Mouse (Mus musculus) neural tube, embryonic 15.5 days (tissue): ENCODE measurements around the gene Spg11. TPM values are rescaled to one million over a fixed set of nuclear protein-coding genes. Genes with fewer than 3 reads are reported as not detected.
"Not testable (repeated sequence)": the region's sequence is repeated elsewhere in the genome, so short reads cannot be mapped to it uniquely, and the experiment has no call there.

Source experiments
- ATAC-seq: fragments of 200-750 bp; cut with Nextera tagmentation; 2 replicates; pipeline ENCODE4 v1.8.0; 2017; ENCODE audit warnings: mild to moderate bottlenecking, moderate TSS enrichment, moderate library complexity; ENCODE audit not compliant: low FRiP score
- H3K27ac ChIP-seq: fragments of 300-500 bp; sonication (generic); replicated peaks from 2 replicates; pipeline ENCODE4 v1.5.1; 2015; ENCODE audit warnings: mild to moderate bottlenecking, inconsistent platforms
- H3K27me3 ChIP-seq: fragments of 300-500 bp; sonication (generic); replicated peaks from 2 replicates; pipeline ENCODE4 v1.6.1; 2015; ENCODE audit warnings: inconsistent platforms
- H3K36me3 ChIP-seq: fragments of 300-500 bp; sonication (generic); 2 replicates; pipeline ENCODE4 v1.6.1; 2015; ENCODE audit warnings: inconsistent platforms
- H3K4me1 ChIP-seq: fragments of 300-500 bp; sonication (generic); 2 replicates; pipeline ENCODE4 v1.6.1; 2015; ENCODE audit warnings: inconsistent platforms
- H3K4me2 ChIP-seq: fragments of 300-500 bp; sonication (generic); 2 replicates; pipeline ENCODE4 v1.6.1; 2015; ENCODE audit warnings: inconsistent platforms, mild to moderate bottlenecking, moderate library complexity
- H3K4me3 ChIP-seq: fragments of 300-500 bp; sonication (generic); replicated peaks from 2 replicates; pipeline ENCODE4 v1.5.1; 2015; ENCODE audit warnings: mild to moderate bottlenecking, inconsistent platforms
- H3K9ac ChIP-seq: fragments of 300-500 bp; sonication (generic); replicated peaks from 2 replicates; pipeline ENCODE4 v1.6.1; 2015; ENCODE audit warnings: mild to moderate bottlenecking, inconsistent platforms
- H3K9me3 ChIP-seq: fragments of 300-500 bp; sonication (generic); replicated peaks from 2 replicates; pipeline ENCODE4 v1.6.1; 2016; ENCODE audit warnings: inconsistent platforms
- WGBS: fragments of 180-500 bp; shearing (Covaris S2); methylation state at CpG from one replicate; pipeline ENCODE4 v1.1.7; 2015; ENCODE audit warnings: mixed read lengths; 5-methylcytosine and 5-hydroxymethylcytosine counted together
- polyA plus RNA-seq: library from polyadenylated mRNA; unstranded; fragments of >200 nt; fragmentation: Nextera tagmentation; extraction: Ambion mirVana; gene quantifications from 2 replicates; pipeline ENCODE4 v1.2.1, GENCODE M21; 2015

Spg11 gene
- polyA plus RNA-seq, 1 experiment from 2014 or later, result 5.8 TPM

DNA sequence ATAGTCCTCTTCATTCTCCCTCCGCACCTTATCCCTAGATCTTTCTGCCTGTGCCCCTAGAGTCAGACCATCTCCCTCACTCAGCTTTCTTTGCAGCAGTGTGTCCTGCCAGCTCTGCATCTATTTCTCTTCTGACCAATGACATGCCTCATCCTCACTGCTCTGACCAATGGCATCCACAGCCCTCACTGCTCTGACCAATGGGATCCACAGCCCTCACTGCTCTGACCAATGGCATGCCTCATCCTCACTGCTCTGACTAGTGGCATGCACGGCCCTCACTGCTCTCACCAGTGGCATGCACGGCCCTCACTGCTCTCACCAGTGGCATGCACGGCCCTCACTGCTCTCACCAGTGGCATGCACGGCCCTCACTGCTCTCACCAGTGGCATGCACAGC, 20.5 kb downstream of the Spg11 start:
- H3K36me3 ChIP-seq, result peaks cover 86% of the 10 kb centered on the region
- not testable (repeated sequence) for H3K27ac ChIP-seq, H3K4me1 ChIP-seq, H3K4me3 ChIP-seq, H3K27me3 ChIP-seq, H3K9ac ChIP-seq, ATAC-seq, H3K9me3 ChIP-seq, H3K4me2 ChIP-seq
- 87% methylated on average over 5 of the region's 5 CpGs for WGBS

DNA sequence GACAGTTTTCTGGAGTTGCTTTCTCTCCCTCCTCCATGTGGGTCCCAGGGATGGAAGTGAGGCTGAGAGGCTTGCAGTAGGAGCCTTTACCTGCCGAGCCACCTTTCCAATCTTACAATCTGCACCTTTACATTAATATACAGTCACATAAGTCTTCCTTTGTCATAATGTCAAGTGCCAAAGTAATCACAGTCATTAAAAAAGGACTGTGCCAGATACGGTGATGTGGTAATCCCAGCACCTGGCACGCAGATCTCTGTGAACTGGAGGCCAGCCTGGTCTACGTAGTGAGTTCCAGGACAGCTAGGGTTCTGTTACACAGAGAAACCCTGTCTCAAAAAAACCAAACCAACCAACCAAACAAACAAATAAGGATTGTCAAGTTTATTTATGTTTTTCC, 24.3 kb downstream of the Spg11 start:
- no peak overlapping the region for H3K4me3 ChIP-seq
- no peak for ATAC-seq
- peaks cover 86% of the 10 kb centered on the region for H3K36me3 ChIP-seq
- H3K27me3 ChIP-seq, result no peaks in the 10 kb centered on the region
- no peak overlapping the region for H3K4me2 ChIP-seq
- no peak overlapping the region for H3K27ac ChIP-seq
- no peaks in the 10 kb centered on the region for H3K4me1 ChIP-seq
- H3K9ac ChIP-seq, result no peak overlapping the region
- no peaks in the 10 kb centered on the region for H3K9me3 ChIP-seq
- 91% methylated on average over 4 of the region's 4 CpGs for WGBS

DNA sequence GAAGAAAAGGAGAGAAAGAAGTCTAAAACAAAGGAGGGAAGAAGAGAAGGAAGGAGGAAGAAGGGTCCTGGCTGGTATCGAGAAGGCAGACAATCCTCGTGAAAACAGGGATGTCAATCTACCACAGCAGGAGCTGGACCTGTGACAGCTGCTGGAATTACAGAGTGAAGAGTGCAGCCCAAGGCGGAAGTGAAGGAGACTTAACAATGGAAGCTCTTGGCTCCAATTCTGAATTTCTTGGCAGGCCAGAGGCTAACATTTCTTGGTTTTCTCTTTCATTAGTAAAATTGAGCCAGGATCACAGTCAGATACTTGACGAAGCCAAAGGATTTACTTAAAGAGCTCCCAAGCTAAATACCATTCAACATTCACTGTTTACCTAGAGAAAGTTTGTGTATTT, 31.7 kb downstream of the Spg11 start:
- 72% methylated on average over 4 of the region's 4 CpGs for WGBS
- H3K27ac ChIP-seq, result no peak overlapping the region
- H3K36me3 ChIP-seq, result peaks cover 77% of the 10 kb centered on the region
- no peaks in the 10 kb centered on the region for H3K27me3 ChIP-seq
- no peak overlapping the region for H3K4me2 ChIP-seq
- no peak overlapping the region for H3K9ac ChIP-seq
- H3K4me3 ChIP-seq, result no peak overlapping the region
- no peaks in the 10 kb centered on the region for H3K4me1 ChIP-seq
- no peak for ATAC-seq
- H3K9me3 ChIP-seq, result no peaks in the 10 kb centered on the region

DNA sequence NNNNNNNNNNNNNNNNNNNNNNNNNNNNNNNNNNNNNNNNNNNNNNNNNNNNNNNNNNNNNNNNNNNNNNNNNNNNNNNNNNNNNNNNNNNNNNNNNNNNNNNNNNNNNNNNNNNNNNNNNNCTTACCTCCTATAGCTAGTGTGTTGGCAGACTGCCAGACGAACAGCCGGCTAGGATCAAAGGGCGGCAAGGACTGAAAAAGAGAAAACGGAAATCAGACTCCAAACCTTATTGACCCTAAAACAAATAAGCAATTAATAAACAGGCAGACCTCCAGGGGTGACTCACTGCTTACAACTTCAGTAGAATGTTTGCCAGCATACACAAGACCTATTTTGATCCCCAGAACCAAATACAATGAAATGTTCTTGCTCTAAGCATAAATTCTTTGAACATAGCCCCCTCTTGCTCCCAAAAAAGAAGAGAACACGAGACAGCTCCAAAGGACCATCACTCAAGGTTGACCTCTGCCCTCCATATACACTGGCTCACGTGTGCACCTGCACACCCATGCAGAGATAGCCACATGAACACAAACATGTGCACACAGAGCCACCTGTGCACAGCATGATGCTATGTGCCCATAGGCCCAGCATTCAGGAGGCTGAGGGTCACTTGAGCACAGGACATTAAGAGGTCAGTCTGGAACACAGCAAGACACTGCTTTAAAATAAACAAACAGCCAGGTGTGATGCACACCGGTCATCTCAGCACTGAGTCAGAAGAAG, 36.3 kb downstream of the Spg11 start:
- H3K9me3 ChIP-seq, result no peaks in the 10 kb centered on the region
- ATAC-seq, result no peak
- no peak overlapping the region for H3K4me2 ChIP-seq
- no peaks in the 10 kb centered on the region for H3K27me3 ChIP-seq
- H3K36me3 ChIP-seq, result peaks cover 75% of the 10 kb centered on the region
- no peak overlapping the region for H3K27ac ChIP-seq
- H3K4me1 ChIP-seq, result no peaks in the 10 kb centered on the region
- no peak overlapping the region for H3K9ac ChIP-seq
- 46% methylated on average over 7 of the region's 7 CpGs for WGBS
- no peak overlapping the region for H3K4me3 ChIP-seq

DNA sequence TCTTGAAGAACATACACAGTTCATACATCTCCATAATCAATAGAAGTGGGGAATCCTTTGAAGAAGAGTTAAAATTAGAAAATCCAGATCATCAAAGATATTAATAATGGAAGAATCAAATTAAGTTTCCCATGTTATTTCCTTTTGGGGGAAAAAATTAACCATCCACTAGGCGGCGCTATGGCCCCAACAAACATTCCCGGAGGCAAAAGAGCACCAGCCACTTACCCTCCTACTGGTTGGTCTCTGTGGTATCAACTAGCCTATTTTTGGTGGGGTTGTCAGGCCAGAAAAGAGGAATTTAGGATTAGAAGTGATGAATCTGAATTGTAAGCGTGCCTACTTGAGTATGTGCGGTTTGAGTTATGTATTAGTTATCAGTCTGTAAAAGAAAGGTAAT, 48.3 kb downstream of the Spg11 start:
- Histone ChIP-seq H3K9ac (no peak overlapping the region), H3K36me3 (peaks cover 51% of the 10 kb centered on the region), H3K4me2 (no peak overlapping the region), H3K4me1 (no peaks in the 10 kb centered on the region), H3K27me3 (no peaks in the 10 kb centered on the region), H3K9me3 (no peaks in the 10 kb centered on the region), H3K27ac (no peak overlapping the region), H3K4me3 (no peak overlapping the region)
- WGBS, result 39% methylated on average over 5 of the region's 5 CpGs
- ATAC-seq, result no peak

DNA sequence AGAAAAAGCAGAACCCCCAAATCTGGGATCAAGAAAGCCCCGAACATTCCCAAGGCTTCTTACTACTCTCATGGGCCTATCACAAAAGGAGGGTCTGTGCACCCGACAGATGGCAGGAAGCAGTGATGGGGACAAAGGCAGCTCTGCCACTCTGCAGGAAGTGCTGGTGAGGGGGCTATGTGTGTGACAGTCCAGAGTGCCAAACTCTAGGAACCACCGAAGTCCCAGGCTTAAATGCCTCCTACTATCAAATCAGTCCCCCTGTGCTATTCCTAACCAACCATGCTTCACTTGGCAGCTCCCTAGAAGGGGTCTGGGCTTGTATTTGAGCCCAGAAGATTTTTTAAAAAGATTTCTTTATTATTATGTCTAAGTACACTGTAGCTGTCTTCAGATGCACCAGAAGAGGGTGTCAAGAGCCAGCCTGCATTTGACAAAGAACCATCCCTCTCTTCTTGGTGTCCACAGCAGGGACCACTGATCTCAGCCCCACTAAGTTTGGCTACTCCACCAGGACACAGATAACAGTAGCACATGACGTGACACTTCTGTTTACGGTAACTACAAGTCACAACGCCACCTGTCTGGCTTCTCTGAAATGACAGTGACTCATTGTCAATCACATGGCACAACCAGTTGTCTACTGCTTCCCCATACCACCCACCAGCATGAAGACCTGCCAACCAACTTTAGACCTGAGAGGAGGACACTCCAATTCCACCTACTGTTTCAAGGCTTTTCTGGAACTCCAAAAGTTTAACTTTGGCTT, 48.9 kb downstream of the Spg11 start:
- H3K36me3 ChIP-seq, result peaks cover 52% of the 10 kb centered on the region
- 91% methylated on average over 6 of the region's 6 CpGs for WGBS

DNA sequence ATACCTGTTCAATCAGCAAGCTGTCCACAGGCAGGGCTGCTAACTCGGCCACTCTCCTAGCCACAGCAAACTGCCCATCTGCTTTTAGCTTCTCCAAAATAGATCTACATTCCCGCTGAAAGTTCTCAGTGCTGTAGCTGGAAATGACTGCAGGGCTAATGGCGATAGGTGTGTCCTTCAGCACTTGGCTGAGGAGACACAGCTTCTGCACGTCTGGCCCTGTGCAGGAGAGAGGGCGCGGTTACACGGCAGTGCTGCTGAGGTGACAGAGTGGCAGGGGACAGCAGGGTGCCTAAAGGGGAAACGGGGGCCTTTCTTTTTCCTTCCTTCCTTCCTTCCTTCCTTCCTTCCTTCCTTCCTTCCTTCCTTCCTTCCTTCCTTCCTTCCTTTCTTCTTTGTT, 51.9 kb downstream of the Spg11 start:
- H3K4me3 ChIP-seq, result no peak overlapping the region
- H3K9me3 ChIP-seq, result no peaks in the 10 kb centered on the region
- no peak overlapping the region for H3K9ac ChIP-seq
- H3K4me1 ChIP-seq, result no peaks in the 10 kb centered on the region
- no peak overlapping the region for H3K27ac ChIP-seq
- ATAC-seq, result no peak
- 84% methylated on average over 8 of the region's 8 CpGs for WGBS
- no peak overlapping the region for H3K4me2 ChIP-seq
- no peaks in the 10 kb centered on the region for H3K27me3 ChIP-seq
- H3K36me3 ChIP-seq, result peaks cover 47% of the 10 kb centered on the region

More for the DNA sequence above, 48.9 kb downstream of the Spg11 start:
- ATAC-seq, result no peak
- Histone ChIP-seq H3K4me2 (no peak overlapping the region), H3K9me3 (no peaks in the 10 kb centered on the region), H3K9ac (no peak overlapping the region), H3K4me1 (no peaks in the 10 kb centered on the region), H3K27me3 (no peaks in the 10 kb centered on the region), H3K4me3 (no peak overlapping the region), H3K27ac (no peak overlapping the region)

DNA sequence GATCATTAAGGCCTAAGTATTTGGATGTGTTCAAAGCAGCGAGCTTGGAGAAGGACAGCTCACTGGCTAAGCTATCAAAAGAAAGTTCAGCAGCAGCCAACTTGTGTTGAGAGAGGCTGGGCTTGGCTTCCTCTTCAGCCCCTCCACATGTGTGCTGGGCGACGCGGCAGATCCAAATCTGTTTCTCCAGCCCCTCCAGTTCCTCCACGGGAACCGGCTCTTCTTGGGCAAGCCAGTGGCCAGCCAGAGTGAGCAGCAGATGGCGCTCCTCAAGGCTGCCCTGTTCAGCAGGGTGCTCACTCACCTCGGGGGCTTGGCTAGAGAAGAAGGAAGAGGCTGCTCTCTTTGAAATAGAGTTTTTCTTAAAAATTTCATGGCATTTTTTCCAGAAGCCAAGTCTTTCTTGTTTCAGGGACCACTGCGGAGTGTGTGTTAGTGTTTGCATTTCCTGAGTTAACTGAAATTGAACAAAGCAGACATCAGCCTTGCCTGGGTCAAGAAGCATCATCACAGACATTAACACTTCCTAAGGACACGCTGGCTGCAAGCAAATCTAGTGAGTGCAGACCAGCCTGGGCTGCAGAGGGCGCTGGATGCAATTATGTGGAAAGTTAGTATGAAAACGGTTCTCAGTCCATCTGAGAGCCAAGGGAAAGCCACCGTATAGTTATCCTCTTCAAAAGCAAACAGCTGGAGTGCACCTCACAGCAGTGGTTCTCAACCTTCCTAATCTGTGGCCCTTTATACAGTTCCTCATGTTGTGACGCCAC, 52.8 kb downstream of the Spg11 start:
- peaks cover 40% of the 10 kb centered on the region for H3K36me3 ChIP-seq
- no peak for ATAC-seq
- no peaks in the 10 kb centered on the region for H3K27me3 ChIP-seq
- no peak overlapping the region for H3K9ac ChIP-seq
- H3K4me1 ChIP-seq, result no peaks in the 10 kb centered on the region
- WGBS, result 54% methylated on average over 14 of the region's 14 CpGs
- H3K27ac ChIP-seq, result no peak overlapping the region
- no peak overlapping the region for H3K4me2 ChIP-seq
- no peaks in the 10 kb centered on the region for H3K9me3 ChIP-seq
- H3K4me3 ChIP-seq, result no peak overlapping the region

DNA sequence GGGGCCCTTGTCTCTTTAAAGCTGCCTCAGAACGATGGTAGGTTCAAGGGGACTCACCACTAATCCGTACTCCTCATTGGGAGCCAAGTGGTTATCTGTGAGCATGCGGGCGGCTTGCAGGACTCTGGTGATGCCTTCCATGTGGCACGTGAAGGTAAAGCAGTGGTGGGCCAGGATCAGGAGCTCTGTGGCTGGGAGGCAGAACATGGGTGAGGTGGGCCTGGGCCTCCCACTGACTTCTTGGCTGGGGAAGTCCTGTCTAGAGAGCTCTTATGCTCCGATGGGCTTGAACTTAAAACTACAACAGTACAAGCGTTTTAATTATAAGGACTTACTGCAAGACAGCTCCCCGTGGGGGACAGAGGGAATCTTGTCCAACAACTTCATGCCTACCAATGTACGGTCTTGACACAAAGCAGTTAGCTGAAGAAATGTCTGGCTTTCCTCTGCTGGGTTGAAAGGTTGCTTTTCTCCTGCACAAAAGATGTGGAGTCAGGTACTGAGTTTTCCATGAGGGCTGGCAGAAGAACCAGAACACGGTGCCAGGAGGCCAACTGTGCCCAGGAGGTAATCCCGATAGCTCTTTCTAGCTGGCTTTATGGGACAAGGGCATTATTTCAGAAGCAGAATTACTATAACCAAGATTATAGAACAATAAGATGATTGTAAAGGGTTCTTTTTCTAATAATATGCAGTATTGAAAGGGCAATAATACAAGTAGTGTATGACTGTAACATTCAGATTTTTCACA, 58.6 kb downstream of the Spg11 start:
- no peak for ATAC-seq
- Histone ChIP-seq H3K27me3 (no peaks in the 10 kb centered on the region), H3K4me1 (no peaks in the 10 kb centered on the region), H3K9ac (no peak overlapping the region), H3K4me3 (no peak overlapping the region), H3K9me3 (no peaks in the 10 kb centered on the region), H3K4me2 (no peak overlapping the region), H3K27ac (no peak overlapping the region), H3K36me3 (peaks cover 41% of the 10 kb centered on the region)
- WGBS, result 94% methylated on average over 11 of the region's 11 CpGs

DNA sequence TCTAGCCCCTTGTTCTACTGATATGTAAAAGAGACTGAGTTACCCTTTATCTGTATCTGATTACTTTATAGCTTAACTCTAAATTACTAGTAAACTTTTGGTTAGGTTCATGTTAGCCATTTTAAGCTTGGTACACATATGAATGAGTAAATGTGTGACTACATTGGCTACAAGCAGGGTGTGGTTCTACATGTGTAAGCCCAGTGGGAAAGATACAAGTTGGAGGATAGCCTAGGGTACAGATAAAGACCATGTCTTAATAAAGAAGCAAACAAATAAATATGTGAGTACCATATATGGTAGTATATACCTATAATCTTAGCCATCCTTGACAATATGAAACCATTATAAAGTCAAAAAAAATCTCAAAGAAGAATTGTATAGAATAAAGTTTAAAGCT, 74.3 kb downstream of the Spg11 start:
- H3K36me3 ChIP-seq, result peaks cover 22% of the 10 kb centered on the region
- H3K27me3 ChIP-seq, result no peaks in the 10 kb centered on the region
- no peak overlapping the region for H3K4me2 ChIP-seq
- H3K27ac ChIP-seq, result no peak overlapping the region
- H3K4me1 ChIP-seq, result no peaks in the 10 kb centered on the region
- H3K4me3 ChIP-seq, result no peak overlapping the region
- no peak overlapping the region for H3K9ac ChIP-seq
- H3K9me3 ChIP-seq, result no peaks in the 10 kb centered on the region
- ATAC-seq, result no peak

DNA sequence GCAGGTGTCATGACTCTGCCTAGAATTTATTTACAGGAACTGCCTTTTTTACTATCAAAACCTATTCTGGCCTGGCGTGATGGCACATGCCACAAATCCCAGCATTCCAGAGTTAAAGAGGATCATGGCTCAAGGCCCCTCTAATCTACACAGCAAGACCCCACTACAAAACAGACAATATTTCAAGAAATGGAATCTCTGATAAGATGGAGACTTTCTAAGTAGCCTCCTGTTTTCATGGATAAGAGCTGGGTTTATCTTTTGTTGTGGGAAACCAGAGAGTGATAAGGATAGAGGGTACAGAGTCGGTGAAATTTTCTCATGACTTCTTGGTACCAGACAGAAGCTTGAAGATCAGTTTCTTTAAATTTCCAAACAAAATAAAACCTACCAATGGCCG, 82.1 kb downstream of the Spg11 start:
- no peak for ATAC-seq
- Histone ChIP-seq H3K27ac (no peak overlapping the region), H3K4me1 (no peaks in the 10 kb centered on the region), H3K4me3 (no peak overlapping the region), H3K36me3 (peaks cover 11% of the 10 kb centered on the region; the same call in 1 of the 2 replicates), H3K9me3 (no peaks in the 10 kb centered on the region), H3K27me3 (no peaks in the 10 kb centered on the region), H3K9ac (no peak overlapping the region), H3K4me2 (no peak overlapping the region)
- 98% methylated on average over 3 of the region's 3 CpGs for WGBS
